Mouse (Mus musculus): ENCODE measurements at regions not wholly inside any gene's neighbourhood (a gene's known extent, or its start where the extent isn't known, plus 50 kb on each side); places are given as distances from the start of the nearest gene placed in this dataset.

DNA sequence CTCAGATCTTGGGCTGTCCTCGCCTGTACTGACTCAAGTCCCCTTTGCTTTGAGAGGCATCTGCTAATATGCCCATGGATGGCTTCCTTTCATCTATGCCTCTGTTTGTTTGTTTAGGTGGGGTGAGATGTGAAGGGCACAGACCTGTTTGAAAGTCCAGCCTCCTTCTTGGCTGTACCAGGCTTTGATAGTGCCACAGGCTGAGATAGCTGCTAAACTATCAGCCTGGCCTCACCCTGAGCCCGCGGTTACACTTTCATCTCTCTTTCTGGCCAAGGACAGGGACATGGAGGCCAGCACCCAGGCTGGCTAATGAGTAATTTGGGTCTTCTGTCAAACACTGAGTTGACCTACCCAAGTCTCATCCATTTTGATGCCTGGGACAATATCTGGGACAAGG, 105.0 kb upstream of the Parp11 start:
- DNase-seq (ENCODE audit: low spot score): no peak

GRCm38 (mm10) chr6:127348770-127349409, 97.8 kb upstream of the Parp11 start:
- DNase-seq (ENCODE audit: low spot score): no peak

- peak; percentile 73 for DNase-seq (ENCODE audit: low spot score)
Observed at GRCm38 (mm10) chr6:127349479-127350110, 97.0 kb upstream of the Parp11 start.

- DNase-seq (ENCODE audit: low spot score): no peak
Observed at GRCm38 (mm10) chr6:127351691-127352090, 94.9 kb upstream of the Parp11 start.

GRCm38 (mm10) chr6:127355112-127355511, 91.5 kb upstream of the Parp11 start:
- no peak for DNase-seq (ENCODE audit: low spot score)

DNA sequence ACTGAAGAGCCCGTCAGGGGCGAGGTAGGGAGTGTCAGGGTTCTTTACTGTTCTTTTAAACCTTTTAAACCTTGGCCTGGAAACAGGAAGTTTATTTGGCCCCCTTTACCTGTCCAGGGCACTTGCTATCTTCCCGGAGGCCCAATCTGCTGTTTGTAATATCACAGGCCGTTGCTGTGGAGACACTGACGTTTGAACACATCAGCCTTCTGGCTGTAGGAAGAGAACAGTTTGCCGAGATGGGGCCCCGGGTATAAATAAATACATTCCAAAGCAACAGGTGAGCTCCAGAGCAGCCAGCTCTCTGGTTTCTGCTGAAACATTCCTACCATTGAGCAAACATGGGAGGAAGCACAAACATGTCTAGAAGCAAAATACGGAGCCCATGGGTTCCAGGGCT, 90.2 kb upstream of the Parp11 start:
- DNase-seq (ENCODE audit: low spot score): no peak

GRCm38 (mm10) chr6:127358805-127359204, 87.8 kb upstream of the Parp11 start:
- peak; percentile 15 for DNase-seq (ENCODE audit: low spot score)

GRCm38 (mm10) chr6:127359391-127359874, 87.2 kb upstream of the Parp11 start:
- DNase-seq (ENCODE audit: low spot score): peak; percentile 90

DNA sequence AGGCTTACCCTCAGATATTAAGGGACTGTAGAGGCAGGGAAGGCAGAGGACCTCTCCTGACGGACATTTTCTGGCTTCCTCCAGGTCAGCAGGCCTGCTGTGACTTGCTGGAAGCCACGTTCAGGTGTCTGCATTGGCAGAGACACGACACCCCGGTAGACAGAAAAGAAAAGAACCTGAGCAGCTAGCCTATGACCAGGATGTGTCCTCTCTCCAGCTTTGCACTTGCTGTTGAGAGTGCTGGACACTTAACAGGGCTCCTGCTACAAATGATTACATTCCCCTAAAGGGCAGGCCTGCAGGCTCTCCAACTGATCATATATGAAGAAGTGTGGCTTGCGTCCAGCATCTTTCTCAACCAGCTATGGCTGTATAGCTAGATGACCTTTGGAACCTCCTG, 84.5 kb upstream of the Parp11 start:
- DNase-seq (ENCODE audit: low spot score): no peak

DNA sequence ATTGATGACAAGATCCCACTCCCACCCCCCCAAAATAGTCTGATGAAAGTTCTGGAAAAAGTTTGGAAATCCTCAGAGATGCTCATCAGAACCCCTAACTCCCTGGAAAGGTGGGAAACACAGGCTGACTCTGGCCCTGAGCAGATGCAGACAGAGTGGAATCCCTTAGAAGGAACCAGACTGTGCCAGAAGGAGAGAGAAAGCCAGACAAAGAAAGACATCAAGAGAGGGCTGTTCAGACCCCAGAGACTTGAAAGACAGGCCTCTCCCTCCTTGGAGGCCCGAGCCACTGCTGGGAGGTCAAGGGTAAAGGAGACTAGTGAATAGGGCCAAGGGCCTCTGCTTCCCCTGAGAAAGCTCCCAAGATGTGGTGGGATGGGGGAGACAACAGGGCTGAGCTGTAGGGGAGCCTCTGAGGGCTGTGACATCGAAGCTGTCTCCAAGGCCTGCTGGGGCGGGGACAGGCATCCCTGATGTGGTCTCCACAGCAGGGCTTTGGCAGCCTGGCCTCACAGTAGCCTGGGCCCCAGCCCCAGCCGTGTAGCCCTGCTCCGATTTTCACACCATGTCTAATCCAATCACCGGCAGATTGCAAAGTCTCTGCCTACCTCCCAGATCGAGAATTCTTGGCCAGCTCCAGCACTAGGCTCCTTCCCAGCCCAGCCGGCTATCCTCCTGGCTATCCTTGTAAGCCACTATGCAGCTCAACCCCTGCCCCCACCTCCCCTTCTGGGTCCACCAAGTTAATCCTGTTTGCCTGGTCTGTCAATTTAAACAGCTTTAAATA, 83.5 kb upstream of the Parp11 start:
- peak; percentile 73 for DNase-seq (ENCODE audit: low spot score)

DNA sequence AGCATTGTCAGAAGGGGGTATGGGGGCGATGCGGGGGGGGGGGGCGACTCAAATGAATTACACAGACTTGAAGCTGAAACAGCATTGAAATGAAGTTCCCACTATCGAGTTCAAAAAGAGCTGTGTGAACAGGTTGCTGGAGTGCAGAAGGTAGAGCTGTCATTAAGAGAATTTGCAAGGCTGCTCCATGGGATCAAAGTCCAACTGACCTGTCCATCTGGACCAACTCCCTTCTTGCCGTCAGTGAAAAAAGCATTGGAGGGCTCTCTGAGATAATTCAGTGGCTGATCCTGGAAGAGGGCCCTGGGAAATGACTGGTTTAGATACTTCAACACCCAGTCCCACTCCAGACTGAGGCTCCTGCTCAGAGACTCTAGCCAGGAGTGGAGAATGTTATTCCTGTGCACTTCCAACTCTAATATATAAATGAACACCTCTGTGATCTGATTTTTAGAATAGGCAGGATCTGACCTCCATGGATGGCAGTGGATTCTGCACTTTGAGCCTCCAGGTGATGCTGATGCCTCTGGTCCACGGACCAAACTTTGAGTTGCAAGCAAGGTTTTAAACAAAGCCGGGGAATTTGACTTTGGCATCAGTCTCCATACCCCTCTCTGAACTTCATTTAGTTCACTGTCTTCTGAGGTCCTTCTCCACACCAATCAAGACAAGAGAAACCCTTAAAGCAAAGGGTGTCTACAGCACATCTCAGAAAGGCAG, 82.6 kb upstream of the Parp11 start:
- DNase-seq (ENCODE audit: low spot score): no peak

DNA sequence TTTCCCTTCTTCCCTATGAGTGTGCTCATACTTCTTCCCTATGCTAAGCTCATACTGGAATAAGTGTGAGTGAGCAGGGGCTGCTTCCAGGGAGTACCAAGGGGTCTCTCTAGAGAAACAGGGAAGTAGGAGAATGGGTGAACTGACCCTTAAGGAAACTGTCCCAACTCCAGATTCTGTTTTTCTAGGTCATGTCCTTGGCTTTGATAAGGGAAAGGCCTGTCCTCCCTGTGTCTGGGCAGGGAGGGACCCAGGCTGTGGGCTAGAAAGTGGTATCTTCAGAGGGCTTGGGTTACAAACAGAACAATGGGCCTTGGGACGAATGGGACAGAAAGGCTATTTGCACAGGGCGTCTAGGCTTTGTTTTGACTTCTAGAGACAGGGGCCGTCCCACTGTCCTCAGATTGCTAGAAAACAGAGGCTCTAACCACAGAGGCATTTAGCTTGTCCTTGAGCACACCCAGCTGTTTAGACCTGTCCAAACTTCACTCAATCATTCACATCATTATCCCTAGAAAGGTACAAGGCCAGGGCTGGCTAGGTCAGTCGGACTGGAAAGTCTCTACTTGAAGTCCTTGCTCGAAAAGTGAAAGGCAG, 82.0 kb upstream of the Parp11 start:
- DNase-seq (ENCODE audit: low spot score): peak; percentile 14

GRCm38 (mm10) chr6:127365246-127365645, 81.4 kb upstream of the Parp11 start:
- no peak for DNase-seq (ENCODE audit: low spot score)

- DNase-seq (ENCODE audit: low spot score): no peak
Observed at GRCm38 (mm10) chr6:127365651-127366050, 81.0 kb upstream of the Parp11 start.

DNA sequence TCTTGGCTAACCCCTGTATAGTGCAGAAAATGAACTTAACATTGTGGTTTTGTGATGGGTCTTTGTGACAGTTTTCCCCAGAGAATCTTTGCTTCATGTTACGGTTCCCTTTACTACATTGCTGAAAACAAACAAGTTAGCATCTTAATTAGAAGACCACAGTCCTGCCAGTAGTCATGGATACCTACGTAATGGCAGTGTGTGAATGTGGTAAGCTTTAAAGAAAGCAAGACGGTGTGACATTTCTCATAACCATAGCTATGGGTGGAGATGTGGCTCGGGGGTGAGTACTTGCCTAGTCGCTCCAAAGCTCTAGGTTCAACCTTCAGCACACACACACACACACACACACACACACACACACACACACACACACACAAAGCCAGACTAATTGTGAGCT, 73.6 kb upstream of the Parp11 start:
- DNase-seq (ENCODE audit: low spot score): no peak

DNA sequence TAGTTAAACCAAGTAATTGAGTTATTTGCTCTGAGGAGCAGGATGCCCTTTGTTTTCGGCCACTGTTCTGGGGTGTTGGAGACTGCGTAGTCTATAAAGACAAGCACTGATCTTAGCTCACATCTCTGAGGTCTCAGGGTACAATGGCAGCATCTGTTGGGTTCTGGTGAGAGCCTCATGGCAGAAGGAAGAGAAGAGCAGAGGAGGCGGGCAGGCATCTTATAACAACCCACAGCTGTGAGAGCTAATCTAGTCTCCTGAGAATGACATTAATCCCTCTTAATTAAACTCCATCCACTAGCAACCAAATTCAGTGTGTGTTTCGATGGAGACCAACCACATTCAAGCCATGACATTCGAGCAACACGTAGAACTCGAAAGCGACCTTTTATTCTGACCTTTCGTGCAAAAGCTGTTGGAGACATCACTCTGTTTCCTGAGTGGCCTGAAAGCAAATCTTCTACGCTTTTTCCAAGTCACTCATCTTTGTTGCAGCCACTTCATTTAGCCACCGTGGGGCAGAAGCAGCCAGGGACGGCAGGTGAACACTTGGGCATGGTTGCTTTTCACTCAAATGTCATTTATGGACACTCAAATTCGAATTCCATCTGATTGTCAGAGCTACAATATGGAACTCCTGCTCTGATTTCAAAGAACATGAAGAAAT, 72.7 kb upstream of the Parp11 start:
- DNase-seq (ENCODE audit: low spot score): peak; percentile 31

- DNase-seq (ENCODE audit: low spot score): no peak
Observed at GRCm38 (mm10) chr6:127374464-127375143, 72.0 kb upstream of the Parp11 start.

- DNase-seq (ENCODE audit: low spot score): no peak
Observed at GRCm38 (mm10) chr6:127375144-127375529, 71.5 kb upstream of the Parp11 start.

DNA sequence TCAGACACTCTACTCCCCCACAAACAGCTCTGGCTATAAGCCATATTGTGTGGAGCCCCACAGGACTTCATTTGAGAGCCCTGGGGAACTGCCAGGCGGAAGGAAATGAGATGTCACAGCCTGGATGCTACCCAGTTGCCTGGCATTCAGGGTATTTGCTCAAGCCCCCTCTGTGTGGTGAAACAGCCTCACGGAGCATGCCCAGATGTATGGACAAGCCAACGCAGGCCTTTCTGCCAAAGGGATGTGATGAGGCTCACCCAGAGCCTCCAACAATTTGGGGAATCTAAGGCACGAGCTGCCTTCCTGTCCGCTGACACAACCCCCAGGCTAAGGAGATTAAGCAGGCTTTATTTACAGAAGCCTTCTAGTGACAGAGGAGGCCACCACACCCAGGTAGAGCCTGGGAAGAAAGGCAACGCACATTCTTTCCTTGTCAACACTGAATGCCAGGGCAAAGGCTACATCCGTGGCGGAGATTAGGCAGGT, 70.9 kb upstream of the Parp11 start:
- DNase-seq (ENCODE audit: low spot score): peak; percentile 42

GRCm38 (mm10) chr6:127378701-127379100, 67.9 kb upstream of the Parp11 start:
- no peak for DNase-seq (ENCODE audit: low spot score)

GRCm38 (mm10) chr6:127379511-127379910, 67.1 kb upstream of the Parp11 start:
- peak; percentile 82 for DNase-seq (ENCODE audit: low spot score)

Data from embryo, embryonic 10 days (tissue).